Mouse (Mus musculus) activated CD4-positive, CD25-positive, alpha-beta regulatory T cell, adult 4 months (primary cell): ENCODE data around the gene 4930402F06Rik. TPM values are rescaled to one million over a fixed set of nuclear protein-coding genes. Genes with fewer than 3 reads are reported as not detected.

ENCODE experiments used
- ATAC-seq: one replicate; pipeline ENCODE4 v1.8.0; 2017
- polyA plus RNA-seq, 2 experiments: library from polyadenylated mRNA; unstranded; fragments of 100-300 nt; shearing (Covaris generic); gene quantifications; one replicate each; pipeline ENCODE4 v1.2.1; 2017

Gene 4930402F06Rik
- polyA plus RNA-seq, 2 experiments from 2014 or later = not detected

DNA sequence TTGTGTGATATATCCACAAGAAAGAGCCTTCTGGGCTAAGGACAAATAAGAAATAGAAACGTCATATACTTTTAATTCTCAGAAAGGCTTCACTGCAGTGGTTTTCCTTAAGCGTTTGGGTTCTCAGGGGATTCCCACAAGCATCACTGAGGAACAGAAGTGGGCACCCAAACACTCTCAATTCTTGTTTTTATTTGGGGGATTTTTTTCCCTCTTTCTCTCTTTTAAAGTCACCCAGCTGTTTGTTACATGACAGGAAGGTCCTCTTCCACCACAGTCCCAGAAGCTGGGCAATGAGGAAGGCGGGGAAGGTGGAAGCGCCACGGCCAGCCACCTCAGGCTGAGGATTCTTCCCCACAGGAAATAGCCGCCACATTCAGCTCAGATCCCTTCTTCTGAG is 19.5 kb upstream of the 4930402F06Rik start:
- ATAC-seq = peak; percentile 5

DNA sequence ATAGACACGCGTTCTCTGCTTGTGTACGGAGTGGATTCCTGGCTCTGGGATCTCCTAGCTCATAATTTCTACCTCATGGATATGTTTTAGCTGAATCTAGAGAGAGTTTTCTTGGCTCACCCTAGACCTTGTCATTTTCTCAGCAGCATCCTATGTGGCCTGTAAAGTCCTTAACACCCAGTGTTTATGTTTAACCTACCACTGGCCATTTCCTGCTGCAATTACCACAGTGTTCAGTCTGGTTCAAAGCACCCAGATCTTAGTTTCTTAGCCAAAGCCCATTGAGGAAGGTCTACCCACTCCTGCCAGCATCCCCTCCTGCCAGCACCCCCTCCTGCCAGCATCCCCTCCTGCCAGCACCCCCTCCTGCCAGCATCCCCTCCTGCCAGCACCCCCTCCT is 15.8 kb upstream of the 4930402F06Rik start:
- ATAC-seq = peak; percentile 56

- ATAC-seq = peak; percentile 33
Observed at GRCm38 (mm10) chr2:35412246-35412645, 15.3 kb upstream of the 4930402F06Rik start.

DNA sequence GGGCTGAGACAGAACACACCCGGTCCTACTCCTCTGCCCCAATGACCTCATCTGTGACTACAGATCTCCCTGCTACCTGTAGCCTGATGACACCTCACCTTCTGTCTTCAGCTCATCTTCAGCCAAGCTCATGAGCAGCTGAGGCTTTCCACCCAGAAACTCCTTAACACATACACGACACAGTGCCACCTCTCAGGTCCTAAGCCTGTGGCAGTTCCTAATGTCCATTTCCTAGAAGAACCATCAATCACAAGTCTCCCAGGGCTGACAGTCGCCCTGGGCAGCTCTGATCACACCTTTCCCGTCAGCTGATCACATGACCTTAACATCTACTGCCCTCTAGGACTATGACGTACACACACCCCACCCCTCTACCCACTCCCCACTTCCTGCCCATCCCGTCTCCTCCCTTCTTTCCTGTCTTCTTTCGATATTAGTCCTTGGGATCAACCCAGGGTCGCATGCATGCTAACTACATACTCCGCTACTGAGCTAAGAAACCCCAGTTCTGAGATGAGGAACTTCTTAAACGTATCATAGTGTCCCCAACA is 14.7 kb upstream of the 4930402F06Rik start:
- peak; percentile 33 for ATAC-seq

DNA sequence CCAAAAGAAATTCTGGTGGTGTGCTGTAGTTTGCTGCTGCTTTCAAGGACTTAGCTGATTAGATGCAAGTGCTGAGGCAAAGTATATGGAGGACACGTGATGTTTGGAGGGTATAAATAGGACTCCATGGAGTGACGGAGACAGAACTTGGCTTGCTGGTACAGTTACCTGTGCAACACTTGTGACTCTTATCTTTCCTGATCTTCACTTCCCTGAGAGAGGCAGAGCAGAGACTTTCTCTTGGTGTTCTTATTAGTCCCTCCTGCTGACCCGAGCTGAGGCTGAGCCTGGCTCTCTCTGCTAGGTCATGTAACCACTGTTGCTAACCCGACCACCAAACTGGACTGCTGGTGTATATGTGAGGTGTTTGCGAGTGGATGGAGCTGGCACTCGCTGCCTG is 12.5 kb upstream of the 4930402F06Rik start:
- ATAC-seq = no peak

GRCm38 (mm10) chr2:35408409-35409110 is 11.6 kb upstream of the 4930402F06Rik start:
- peak; percentile 13 for ATAC-seq

DNA sequence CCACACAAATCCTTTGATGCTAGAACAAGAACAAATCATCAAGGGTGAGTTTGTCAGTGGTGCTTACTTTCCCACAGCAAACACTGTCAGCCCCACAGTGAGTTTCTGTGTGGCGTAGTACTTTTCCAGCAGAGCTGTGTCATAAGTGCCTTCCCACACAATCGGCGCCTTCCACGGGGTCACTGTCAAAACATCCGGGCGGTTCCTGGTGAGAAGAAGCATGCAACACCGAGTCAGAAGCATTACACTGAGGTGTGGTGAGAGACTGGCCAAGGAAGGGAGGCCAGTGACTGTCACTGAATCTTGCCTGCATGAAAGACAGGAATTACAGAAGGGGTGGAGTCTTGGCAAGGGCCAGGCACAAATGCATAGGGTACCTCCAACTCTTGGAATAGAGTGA is 10.9 kb upstream of the 4930402F06Rik start:
- no peak for ATAC-seq

- no peak for ATAC-seq
Observed at GRCm38 (mm10) chr2:35407266-35407665, 10.3 kb upstream of the 4930402F06Rik start.

DNA sequence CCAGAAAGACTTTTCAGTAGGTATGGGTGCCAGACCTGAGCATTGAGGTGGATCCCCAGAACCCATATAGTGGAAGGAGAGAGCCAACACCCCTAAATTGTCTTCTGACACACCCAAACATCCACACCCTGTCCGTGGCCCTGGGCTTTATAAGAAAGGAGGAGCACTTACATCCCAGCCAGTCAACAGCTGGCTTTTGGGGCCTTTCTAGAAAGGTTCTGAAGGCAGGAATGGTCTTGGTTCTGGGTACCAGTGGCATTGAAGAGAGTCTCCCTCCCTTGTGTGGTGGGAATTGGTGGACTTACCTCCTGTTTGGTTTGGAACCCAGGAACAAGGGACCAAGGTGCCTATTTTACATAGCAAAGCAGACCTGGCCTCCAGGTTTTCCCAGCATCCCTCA is 9.6 kb upstream of the 4930402F06Rik start:
- ATAC-seq = no peak

DNA sequence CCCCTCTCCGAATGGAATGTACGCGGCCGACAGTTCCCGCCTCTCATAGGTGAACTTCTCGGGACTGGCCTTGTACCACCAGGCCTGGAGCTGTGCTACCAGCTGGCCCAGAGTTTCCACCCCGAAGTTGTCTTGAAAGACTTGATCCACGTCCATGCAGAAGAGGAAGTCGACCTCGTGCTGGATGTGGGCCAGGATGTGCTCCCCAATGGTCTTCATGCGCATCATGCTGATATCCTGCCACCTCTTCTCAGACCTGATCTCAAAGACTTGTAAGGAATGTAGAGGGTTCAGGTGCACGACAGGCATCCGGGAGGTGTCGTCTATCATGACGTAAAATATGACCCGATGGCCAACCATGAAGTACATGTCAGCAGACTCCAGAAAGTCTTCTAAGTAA is 5.4 kb upstream of the 4930402F06Rik start:
- ATAC-seq = no peak

DNA sequence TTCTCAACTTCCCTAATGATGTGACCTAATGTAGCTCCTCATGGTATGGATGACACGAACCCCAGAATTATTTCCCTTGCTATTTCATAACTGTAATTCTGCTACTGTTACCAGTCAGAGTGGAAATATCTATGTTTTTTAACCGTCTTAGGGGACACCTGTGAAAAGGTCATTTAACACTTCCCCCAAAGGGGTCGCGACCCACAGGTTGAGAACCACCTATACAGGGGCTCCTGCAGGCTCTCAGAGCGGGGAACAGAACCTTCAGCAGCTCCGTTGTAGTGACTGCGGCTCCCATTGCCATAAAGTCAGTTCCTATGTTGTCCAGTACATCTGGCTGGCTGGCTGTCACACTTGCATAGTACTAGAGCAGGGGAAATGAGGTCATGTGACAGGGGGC is 3.8 kb upstream of the 4930402F06Rik start:
- no peak for ATAC-seq

DNA sequence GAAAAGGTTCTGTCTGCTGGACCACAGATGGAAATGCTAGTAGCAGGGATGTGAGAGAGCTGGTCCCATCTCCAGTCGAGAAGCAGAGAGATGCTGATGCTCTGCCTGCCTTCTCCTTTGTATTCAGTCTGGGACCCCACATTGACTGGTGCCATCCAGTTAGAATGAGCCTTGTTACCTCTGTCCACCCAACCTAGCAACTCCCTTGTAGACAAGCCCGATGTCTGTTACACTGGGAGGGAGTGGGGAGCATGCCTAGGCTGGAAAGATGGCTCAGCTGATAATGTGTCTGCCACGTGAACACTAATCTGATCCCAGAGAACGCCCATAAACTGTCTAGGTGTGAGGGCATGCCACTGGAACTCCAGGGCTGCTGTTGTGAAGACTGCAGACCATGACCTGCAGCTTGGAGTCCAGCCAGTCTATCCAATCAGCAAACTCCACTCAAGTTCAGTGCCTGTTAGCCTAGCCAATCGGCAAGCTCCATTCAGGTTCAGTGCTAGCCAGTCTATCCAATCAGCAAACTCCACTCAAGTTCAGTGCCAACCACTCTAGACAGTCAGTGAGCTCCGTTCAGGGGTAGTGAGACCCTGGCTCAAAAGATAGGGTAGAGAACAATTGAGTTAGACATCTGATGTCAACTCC is 1.3 kb upstream of the 4930402F06Rik start:
- no peak for ATAC-seq

- peak; percentile 85 for ATAC-seq
Observed at GRCm38 (mm10) chr2:35397590-35398173, 707 bp upstream of the 4930402F06Rik start.

DNA sequence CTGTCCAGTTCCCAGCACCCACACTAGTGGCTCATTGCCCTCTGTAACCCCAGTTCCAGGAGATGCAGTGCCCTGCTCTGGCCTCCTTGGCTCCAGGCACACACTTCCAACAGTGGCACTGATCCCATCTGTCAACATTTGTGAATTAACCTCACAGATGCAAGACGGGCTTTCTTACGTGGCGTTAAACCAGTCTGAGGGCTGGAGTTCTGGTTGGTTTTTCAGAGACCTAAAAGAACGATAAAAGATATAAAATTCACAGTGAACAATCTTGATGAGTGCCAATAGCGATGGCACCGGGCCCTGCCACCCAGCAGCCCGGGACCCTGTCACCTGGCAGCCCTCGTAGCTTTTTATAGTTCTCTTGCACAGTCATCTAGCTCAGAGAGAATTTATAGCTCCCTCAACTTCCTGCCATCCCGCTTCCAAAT is 11.5 kb downstream of the 4930402F06Rik start:
- ATAC-seq = no peak

DNA sequence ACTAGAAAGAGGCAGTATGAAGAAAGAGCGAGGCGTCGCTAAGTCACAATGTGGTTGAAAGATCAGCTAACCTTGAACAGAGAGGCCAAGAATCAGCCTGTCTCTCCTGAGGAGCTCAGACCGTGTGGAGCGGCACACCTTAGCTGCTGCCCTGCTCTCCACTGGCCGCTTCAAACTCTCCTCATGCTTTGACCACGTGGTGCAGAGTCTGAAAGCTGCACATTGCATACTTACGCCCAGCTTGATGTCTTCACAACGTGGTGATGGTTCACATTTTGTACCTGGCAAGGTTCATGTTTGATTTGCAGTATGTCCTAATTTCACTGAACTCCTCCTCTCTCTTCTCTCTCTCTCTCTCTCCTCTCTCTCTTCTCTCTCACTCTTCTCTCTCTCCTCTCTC is 17.7 kb downstream of the 4930402F06Rik start:
- no peak for ATAC-seq

DNA sequence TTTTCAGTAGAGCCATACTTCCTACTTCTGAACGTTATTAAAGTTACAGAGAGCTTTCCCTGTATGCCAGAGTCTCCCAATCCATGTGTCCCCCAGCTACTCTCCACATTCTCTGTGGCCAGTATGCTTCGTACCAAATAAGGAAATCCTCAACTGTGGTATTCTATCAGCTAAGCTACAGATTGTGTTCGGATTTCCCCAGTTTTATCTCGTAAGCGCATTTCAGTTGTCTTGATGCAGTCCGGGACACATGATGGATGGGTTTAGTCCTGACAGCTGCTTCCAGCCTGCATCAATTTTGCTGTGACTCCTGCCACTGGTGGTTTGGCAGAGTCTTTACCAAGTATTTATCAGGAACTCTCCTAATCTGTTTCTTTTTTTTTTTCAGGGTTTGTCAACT is 19.4 kb downstream of the 4930402F06Rik start:
- no peak for ATAC-seq

GRCm38 (mm10) chr2:35373003-35373402 is 24.0 kb downstream of the 4930402F06Rik start:
- no peak for ATAC-seq

GRCm38 (mm10) chr2:35370686-35371085 is 26.3 kb downstream of the 4930402F06Rik start:
- no peak for ATAC-seq

GRCm38 (mm10) chr2:35367629-35368028 is 29.3 kb downstream of the 4930402F06Rik start, which contains the start of gene 4930568D16Rik:
Gene 4930568D16Rik (minus strand): TSS chr2:35367729.
- no peak for ATAC-seq

- peak; percentile 32 for ATAC-seq
Observed at GRCm38 (mm10) chr2:35349184-35349583, 47.8 kb downstream of the 4930402F06Rik start.

GRCm38 (mm10) chr2:35345984-35346383 is 51.0 kb downstream of the 4930402F06Rik start:
- ATAC-seq = no peak

GRCm38 (mm10) chr2:35342605-35343004 is 54.4 kb downstream of the 4930402F06Rik start:
- ATAC-seq = no peak

DNA sequence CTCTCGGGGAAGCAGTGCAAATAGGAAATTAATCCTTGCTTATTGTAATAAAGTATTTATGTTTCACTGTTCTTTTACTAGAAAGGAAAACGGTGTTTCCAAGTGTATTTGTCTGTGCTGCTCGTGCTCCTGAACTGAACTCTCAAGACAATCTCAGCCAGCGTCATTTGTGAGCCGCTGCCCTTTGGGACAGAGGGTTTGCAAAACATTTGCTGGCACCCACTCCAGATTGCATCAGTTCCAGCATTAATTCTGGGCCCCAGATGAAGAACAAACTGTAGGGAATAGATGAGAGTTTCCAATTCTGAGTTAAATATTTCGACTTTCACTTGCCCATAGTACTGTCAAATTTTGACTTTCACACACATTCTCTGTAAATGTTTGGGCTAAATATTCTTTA is 58.3 kb downstream of the 4930402F06Rik start:
- no peak for ATAC-seq

GRCm38 (mm10) chr2:35338036-35338435 is 58.9 kb downstream of the 4930402F06Rik start:
- ATAC-seq = no peak
